Mouse (Mus musculus) natural killer cell, adult 2 months (primary cell): Measurements from ENCODE around the gene Gm21887.
"Not testable (repeated sequence)": the region's sequence is repeated elsewhere in the genome, so short reads cannot be mapped to it uniquely, and the experiment has no call there.

Source experiments
- DNase-seq, 2 experiments: peaks; one replicate each; pipeline ENCODE4 v3.0.0; 2022; ENCODE audit warnings: low spot score in 2 of 2

Gene Gm21887

GRCm38 (mm10) chrX:169997854-169998456, 11.5 kb upstream of the Gm21887 start:
- peak; percentile 100 for DNase-seq

GRCm38 (mm10) chrX:169998559-169999219, 10.8 kb upstream of the Gm21887 start:
- not testable (repeated sequence) for DNase-seq

- peak in 1 of 2 experiments; percentile 57 for DNase-seq
Observed at GRCm38 (mm10) chrX:169999226-169999883, 10.1 kb upstream of the Gm21887 start.

GRCm38 (mm10) chrX:169999912-170000641, 9.4 kb upstream of the Gm21887 start:
- not testable (repeated sequence) for DNase-seq

GRCm38 (mm10) chrX:170000642-170001387, 8.6 kb upstream of the Gm21887 start:
- not testable (repeated sequence) for DNase-seq

GRCm38 (mm10) chrX:170001388-170001695, 8.1 kb upstream of the Gm21887 start:
- not testable (repeated sequence) for DNase-seq

GRCm38 (mm10) chrX:170002510-170003197, 6.8 kb upstream of the Gm21887 start:
- not testable (repeated sequence) for DNase-seq

- not testable (repeated sequence) for DNase-seq
Observed at GRCm38 (mm10) chrX:170003536-170003935, 5.9 kb upstream of the Gm21887 start.

- DNase-seq, result not testable (repeated sequence)
Observed at GRCm38 (mm10) chrX:170004236-170004635, 5.2 kb upstream of the Gm21887 start.

- DNase-seq, result not testable (repeated sequence)
Observed at GRCm38 (mm10) chrX:170004793-170005192, 4.7 kb upstream of the Gm21887 start.

GRCm38 (mm10) chrX:170005194-170005593, 4.3 kb upstream of the Gm21887 start:
- DNase-seq, result peak in 1 of 2 experiments; percentile 53

GRCm38 (mm10) chrX:170005695-170006297, 3.7 kb upstream of the Gm21887 start:
- not testable (repeated sequence) for DNase-seq

GRCm38 (mm10) chrX:170006694-170007247, 2.7 kb upstream of the Gm21887 start:
- not testable (repeated sequence) for DNase-seq

GRCm38 (mm10) chrX:170007375-170008178, 1.9 kb upstream of the Gm21887 start:
- DNase-seq, result not testable (repeated sequence)

- not testable (repeated sequence) for DNase-seq
Observed at GRCm38 (mm10) chrX:170008179-170008467, 1.3 kb upstream of the Gm21887 start.

- peak in 1 of 2 experiments; percentile 62 for DNase-seq
Observed at GRCm38 (mm10) chrX:170008584-170008983, 875 bp upstream of the Gm21887 start.

- DNase-seq, result peak; percentile 100
Observed at GRCm38 (mm10) chrX:170009801-170010221, 352 bp downstream of the Gm21887 start.

GRCm38 (mm10) chrX:170010581-170011528, 1.4 kb downstream of the Gm21887 start:
- peak; percentile 72 to 88 for DNase-seq
